Mouse (Mus musculus): ENCODE data around the gene 3425401B19Rik. TPM values are rescaled to one million over a fixed set of nuclear protein-coding genes. Genes with fewer than 3 reads are reported as not detected.

The 3425401B19Rik gene
- polyA plus RNA-seq, 1 experiment from 2014 or later: 0.61 TPM

- Histone ChIP-seq H3K4me1 (peaks cover 5% of the 10 kb centered on the region), H3K9me3 (no peaks in the 10 kb centered on the region), H3K27me3 (replicated peaks; ENCODE audit: low read depth, poor library complexity, severe bottlenecking) (no peaks in the 10 kb centered on the region), H3K36me3 (replicated peaks) (no peaks in the 10 kb centered on the region), H3K27ac (replicated peaks) (no peak overlapping the region), H3K4me3 (no peak overlapping the region)
- DNase-seq (ENCODE audit: low spot score): peak; percentile 21
- 26% methylated on average over 11 of the region's 11 CpGs for WGBS
These were observed 50.9 kb downstream of the 3425401B19Rik start for GRCm38 (mm10) chr14:32634015-32634682.

- Histone ChIP-seq H3K36me3 (replicated peaks) (no peaks in the 10 kb centered on the region), H3K27ac (replicated peaks) (no peak overlapping the region), H3K4me1 (peaks cover 8% of the 10 kb centered on the region), H3K4me3 (no peak overlapping the region), H3K27me3 (replicated peaks; ENCODE audit: low read depth, poor library complexity, severe bottlenecking) (no peaks in the 10 kb centered on the region), H3K9me3 (no peaks in the 10 kb centered on the region)
- DNase-seq (ENCODE audit: low spot score): no peak
- WGBS: 85% methylated on average over 6 of the region's 6 CpGs
These were observed 52.0 kb downstream of the 3425401B19Rik start for GRCm38 (mm10) chr14:32632908-32633600.

- peak; percentile 20 for DNase-seq (ENCODE audit: low spot score)
- no peaks in the 10 kb centered on the region for H3K27me3 ChIP-seq (replicated peaks; ENCODE audit: low read depth, poor library complexity, severe bottlenecking)
- H3K4me3 ChIP-seq: no peak overlapping the region
- H3K27ac ChIP-seq (replicated peaks): peak overlapping the region; percentile 30; the same call in 1 of the 2 replicates
- 48% methylated on average over 10 of the region's 10 CpGs for WGBS
- no peaks in the 10 kb centered on the region for H3K9me3 ChIP-seq
- 0 out of 2 replicates have a peak, but pooled peaks cover 3% of the 10 kb centered on the region for H3K4me1 ChIP-seq
- no peaks in the 10 kb centered on the region for H3K36me3 ChIP-seq (replicated peaks)
These were observed 56.5 kb downstream of the 3425401B19Rik start for GRCm38 (mm10) chr14:32628584-32628983.

- Histone ChIP-seq H3K36me3 (replicated peaks) (no peaks in the 10 kb centered on the region), H3K27me3 (replicated peaks; ENCODE audit: low read depth, poor library complexity, severe bottlenecking) (no peaks in the 10 kb centered on the region), H3K4me3 (no peak overlapping the region), H3K4me1 (0 out of 2 replicates have a peak, but pooled peaks cover 3% of the 10 kb centered on the region), H3K9me3 (no peaks in the 10 kb centered on the region), H3K27ac (replicated peaks) (no peak overlapping the region)
- 51% methylated on average over 2 of the region's 2 CpGs for WGBS
- no peak for DNase-seq (ENCODE audit: low spot score)
These were observed 57.8 kb downstream of the 3425401B19Rik start for GRCm38 (mm10) chr14:32627271-32627670.

GRCm38 (mm10) chr14:32624811-32625210 lies 60.3 kb downstream of the 3425401B19Rik start:
- H3K27ac ChIP-seq (replicated peaks): no peak overlapping the region
- WGBS: 84% methylated on average over 7 of the region's 7 CpGs
- H3K4me1 ChIP-seq: 0 out of 2 replicates have a peak, but pooled peaks cover 3% of the 10 kb centered on the region
- no peaks in the 10 kb centered on the region for H3K9me3 ChIP-seq
- no peak overlapping the region for H3K4me3 ChIP-seq
- no peaks in the 10 kb centered on the region for H3K27me3 ChIP-seq (replicated peaks; ENCODE audit: low read depth, poor library complexity, severe bottlenecking)
- DNase-seq (ENCODE audit: low spot score): no peak
- H3K36me3 ChIP-seq (replicated peaks): no peaks in the 10 kb centered on the region

DNA sequence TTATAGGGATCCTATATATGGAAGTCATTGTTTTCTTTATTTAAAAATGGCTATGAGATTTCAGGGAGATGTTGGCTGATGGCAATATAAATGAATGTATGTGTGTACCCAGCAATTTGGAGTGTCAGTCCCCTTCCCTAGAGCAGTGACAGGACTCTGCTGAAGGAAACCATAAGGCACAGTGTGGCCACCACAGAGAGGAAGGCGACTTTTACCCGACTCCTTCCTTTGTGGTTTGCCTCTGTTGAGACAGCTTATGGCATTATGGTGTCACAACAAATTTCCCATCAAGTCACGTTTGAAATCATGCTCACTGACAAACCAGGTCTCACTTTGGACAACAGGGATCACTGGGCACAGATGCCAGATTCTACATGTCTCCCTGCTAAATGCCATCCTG lies 60.8 kb downstream of the 3425401B19Rik start:
- Histone ChIP-seq H3K9me3 (no peaks in the 10 kb centered on the region), H3K27ac (replicated peaks) (no peak overlapping the region), H3K27me3 (replicated peaks; ENCODE audit: low read depth, poor library complexity, severe bottlenecking) (no peaks in the 10 kb centered on the region), H3K4me3 (no peak overlapping the region), H3K36me3 (replicated peaks) (no peaks in the 10 kb centered on the region), H3K4me1 (0 out of 2 replicates have a peak, but pooled peaks cover 3% of the 10 kb centered on the region)
- WGBS: 82% methylated on average over 3 of the region's 3 CpGs
- DNase-seq (ENCODE audit: low spot score): no peak

GRCm38 (mm10) chr14:32617253-32617652 lies 67.8 kb downstream of the 3425401B19Rik start:
- Histone ChIP-seq H3K36me3 (replicated peaks) (no peaks in the 10 kb centered on the region), H3K4me1 (no peaks in the 10 kb centered on the region), H3K9me3 (no peaks in the 10 kb centered on the region), H3K4me3 (no peak overlapping the region), H3K27ac (replicated peaks) (no peak overlapping the region), H3K27me3 (replicated peaks; ENCODE audit: low read depth, poor library complexity, severe bottlenecking) (no peaks in the 10 kb centered on the region)
- WGBS: 89% methylated on average over 5 of the region's 5 CpGs
- DNase-seq (ENCODE audit: low spot score): no peak

DNA sequence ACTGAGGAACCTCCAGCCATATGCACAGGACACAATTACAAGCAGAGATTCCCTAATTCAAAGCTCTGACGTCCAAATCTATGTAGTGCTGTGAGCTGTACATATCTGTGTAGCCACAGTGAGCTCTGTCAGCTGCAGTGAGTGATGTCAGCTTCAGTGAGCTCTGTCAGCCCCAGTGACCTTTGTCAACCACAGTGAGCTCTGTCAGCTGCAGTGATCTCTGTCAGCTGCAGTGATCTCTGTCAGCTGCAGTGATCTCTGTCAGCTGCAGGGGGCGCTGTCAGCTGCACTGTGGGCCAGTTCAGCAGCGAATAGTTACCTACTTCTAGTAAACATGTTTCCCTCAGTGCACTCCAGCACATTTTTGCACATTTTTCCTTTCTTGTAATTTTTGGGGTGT lies 75.7 kb downstream of the 3425401B19Rik start:
- Histone ChIP-seq H3K27me3 (replicated peaks; ENCODE audit: low read depth, poor library complexity, severe bottlenecking) (peaks cover 18% of the 10 kb centered on the region; the same call in 1 of the 2 replicates), H3K27ac (replicated peaks) (no peak overlapping the region), H3K36me3 (replicated peaks) (no peaks in the 10 kb centered on the region), H3K9me3 (no peaks in the 10 kb centered on the region), H3K4me3 (no peak overlapping the region), H3K4me1 (0 out of 2 replicates have a peak, but pooled peaks cover 6% of the 10 kb centered on the region)
- peak; percentile 23 for DNase-seq (ENCODE audit: low spot score)
- 24% methylated on average over 3 of the region's 3 CpGs for WGBS

Other genes starting within 250 kb of the 3425401B19Rik start
- gene Slc18a3, start 220.4 kb downstream of the 3425401B19Rik start, polyA plus RNA-seq (2016; fragmentation: Nextera tagmentation; extraction: Ambion mirVana): 0.45 and 2.2 TPM in 2 replicates
- gene Chat, start 219.3 kb downstream of the 3425401B19Rik start, polyA plus RNA-seq (2016; fragmentation: Nextera tagmentation; extraction: Ambion mirVana): 0.36 and 0.39 TPM in 2 replicates
- gene Ercc6, start 171.8 kb downstream of the 3425401B19Rik start, polyA plus RNA-seq (2016; fragmentation: Nextera tagmentation; extraction: Ambion mirVana): 28.9 and 29.6 TPM in 2 replicates
- 5.1 and 7.9 TPM in 2 replicates for gene Prrxl1, start 85.9 kb downstream of the 3425401B19Rik start, polyA plus RNA-seq (2016; fragmentation: Nextera tagmentation; extraction: Ambion mirVana)
- 0.10 and 0.24 TPM in 2 replicates for gene Tmem273, start 100.7 kb upstream of the 3425401B19Rik start, polyA plus RNA-seq (2016; fragmentation: Nextera tagmentation; extraction: Ambion mirVana)
- gene Fam170b, start 148.7 kb upstream of the 3425401B19Rik start, polyA plus RNA-seq (2016; fragmentation: Nextera tagmentation; extraction: Ambion mirVana): not detected in 2 replicates
- gene Vstm4, start 171.5 kb upstream of the 3425401B19Rik start, polyA plus RNA-seq (2016; fragmentation: Nextera tagmentation; extraction: Ambion mirVana): 1.9 and 2.2 TPM in 2 replicates

Data from embryonic facial prominence, embryonic 10.5 days (tissue).